Mouse (Mus musculus): ENCODE measurements around the gene Filip1l.

DNA sequence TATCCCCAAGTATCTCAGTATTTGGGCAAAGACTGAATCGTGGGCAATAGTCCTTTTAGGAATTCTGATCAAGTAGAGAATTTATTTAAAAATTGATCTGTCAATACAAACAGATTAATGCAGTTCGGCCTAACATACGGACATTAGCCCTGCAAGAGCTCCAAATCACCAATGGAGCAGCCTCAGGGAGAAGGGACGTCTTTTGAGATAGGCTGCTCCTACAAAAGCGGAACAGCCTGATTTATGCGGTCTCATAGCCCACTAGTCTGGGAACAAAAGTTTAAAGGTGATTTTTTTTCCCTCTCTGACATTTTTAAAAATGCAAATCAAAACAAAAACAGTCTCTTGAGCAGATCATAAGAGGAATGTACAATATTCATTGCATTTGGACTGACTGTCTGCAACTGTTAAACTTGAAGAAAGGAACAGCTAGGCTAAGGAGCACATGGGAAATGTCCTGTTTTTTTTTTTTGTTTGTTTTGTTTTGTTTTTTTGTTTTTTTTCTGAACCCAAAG lies 202.1 kb downstream of the Filip1l start:
- TF ChIP-seq CTCF (conservative IDR thresholded peaks at IDR 0.05; ENCODE audit: insufficient read depth, insufficient read length, low read depth, low read length) = no peak
- TF ChIP-seq POLR2A (IDR thresholded peaks at IDR 0.05; ENCODE audit: low read depth, low read length) = no peak

All from kidney, adult 2 months (tissue).